Mouse (Mus musculus): Measurements from ENCODE around the gene Paics. TPM values are rescaled to one million over a fixed set of nuclear protein-coding genes. Genes with fewer than 3 reads are reported as not detected.

Paics gene
- polyA plus RNA-seq, 1 experiment: 121 TPM

- Histone ChIP-seq H3K4me1 (ENCODE audit: control insufficient read depth, insufficient read depth, insufficient read length, low read length) (peaks cover 3% of the 10 kb centered on the region; the same call in 1 of the 2 replicates), H3K27ac (replicated peaks; ENCODE audit: low read depth, low read length) (no peak overlapping the region), H3K4me3 (ENCODE audit: insufficient read depth, low read depth, low read length) (no peak overlapping the region)
Observed at GRCm38 (mm10) chr5:76942505-76942904, 8.6 kb upstream of the Paics start.

GRCm38 (mm10) chr5:76944965-76945677, 6.0 kb upstream of the Paics start:
- no peak overlapping the region for H3K27ac ChIP-seq (replicated peaks; ENCODE audit: low read depth, low read length)
- peaks cover 3% of the 10 kb centered on the region; the same call in 1 of the 2 replicates for H3K4me1 ChIP-seq (ENCODE audit: control insufficient read depth, insufficient read depth, insufficient read length, low read length)
- no peak overlapping the region for H3K4me3 ChIP-seq (ENCODE audit: insufficient read depth, low read depth, low read length)

- H3K4me1 ChIP-seq (ENCODE audit: control insufficient read depth, insufficient read depth, insufficient read length, low read length): peaks cover 5% of the 10 kb centered on the region; the same call in 1 of the 2 replicates
- no peak overlapping the region for H3K4me3 ChIP-seq (ENCODE audit: insufficient read depth, low read depth, low read length)
- no peak overlapping the region for H3K27ac ChIP-seq (replicated peaks; ENCODE audit: low read depth, low read length)
Observed at GRCm38 (mm10) chr5:76945678-76946033, 5.5 kb upstream of the Paics start.

- H3K4me3 ChIP-seq (ENCODE audit: insufficient read depth, low read depth, low read length): no peak overlapping the region
- peaks cover 5% of the 10 kb centered on the region; the same call in 1 of the 2 replicates for H3K4me1 ChIP-seq (ENCODE audit: control insufficient read depth, insufficient read depth, insufficient read length, low read length)
- H3K27ac ChIP-seq (replicated peaks; ENCODE audit: low read depth, low read length): no peak overlapping the region
Observed at GRCm38 (mm10) chr5:76947142-76947541, 4.0 kb upstream of the Paics start.

GRCm38 (mm10) chr5:76947758-76948157, 3.3 kb upstream of the Paics start:
- H3K4me3 ChIP-seq (ENCODE audit: insufficient read depth, low read depth, low read length): no peak overlapping the region
- peaks cover 5% of the 10 kb centered on the region; the same call in 1 of the 2 replicates for H3K4me1 ChIP-seq (ENCODE audit: control insufficient read depth, insufficient read depth, insufficient read length, low read length)
- no peak overlapping the region for H3K27ac ChIP-seq (replicated peaks; ENCODE audit: low read depth, low read length)

- peaks cover 11% of the 10 kb centered on the region; the same call in 1 of the 2 replicates for H3K4me1 ChIP-seq (ENCODE audit: control insufficient read depth, insufficient read depth, insufficient read length, low read length)
- H3K4me3 ChIP-seq (ENCODE audit: insufficient read depth, low read depth, low read length): peak overlapping the region; percentile 74
- H3K27ac ChIP-seq (replicated peaks; ENCODE audit: low read depth, low read length): peak overlapping the region; percentile 33
Observed at GRCm38 (mm10) chr5:76950343-76951105, 583 bp upstream of the Paics start.

- Histone ChIP-seq H3K4me3 (ENCODE audit: insufficient read depth, low read depth, low read length) (peak overlapping the region; percentile 74), H3K27ac (replicated peaks; ENCODE audit: low read depth, low read length) (peak overlapping the region; percentile 59; the same call in 1 of the 2 replicates), H3K4me1 (ENCODE audit: control insufficient read depth, insufficient read depth, insufficient read length, low read length) (peaks cover 8% of the 10 kb centered on the region; the same call in 1 of the 2 replicates)
Observed at GRCm38 (mm10) chr5:76952112-76953040, 1.3 kb downstream of the Paics start.

- H3K27ac ChIP-seq (replicated peaks; ENCODE audit: low read depth, low read length): 0 out of 2 replicates have a peak overlapping the region, but pooled peaks have one; percentile 32
- H3K4me1 ChIP-seq (ENCODE audit: control insufficient read depth, insufficient read depth, insufficient read length, low read length): peaks cover 8% of the 10 kb centered on the region; the same call in 1 of the 2 replicates
- no peak overlapping the region for H3K4me3 ChIP-seq (ENCODE audit: insufficient read depth, low read depth, low read length)
Observed at GRCm38 (mm10) chr5:76953794-76954193, 2.7 kb downstream of the Paics start.

- Histone ChIP-seq H3K4me1 (ENCODE audit: control insufficient read depth, insufficient read depth, insufficient read length, low read length) (peaks cover 8% of the 10 kb centered on the region; the same call in 1 of the 2 replicates), H3K4me3 (ENCODE audit: insufficient read depth, low read depth, low read length) (no peak overlapping the region), H3K27ac (replicated peaks; ENCODE audit: low read depth, low read length) (no peak overlapping the region)
Observed at GRCm38 (mm10) chr5:76954271-76954900, 3.3 kb downstream of the Paics start.

GRCm38 (mm10) chr5:76955474-76955873, 4.4 kb downstream of the Paics start:
- H3K27ac ChIP-seq (replicated peaks; ENCODE audit: low read depth, low read length): no peak overlapping the region
- H3K4me3 ChIP-seq (ENCODE audit: insufficient read depth, low read depth, low read length): no peak overlapping the region
- H3K4me1 ChIP-seq (ENCODE audit: control insufficient read depth, insufficient read depth, insufficient read length, low read length): peaks cover 6% of the 10 kb centered on the region; the same call in 1 of the 2 replicates

GRCm38 (mm10) chr5:76957954-76958353, 6.8 kb downstream of the Paics start:
- Histone ChIP-seq H3K4me1 (ENCODE audit: control insufficient read depth, insufficient read depth, insufficient read length, low read length) (peaks cover 6% of the 10 kb centered on the region; the same call in 1 of the 2 replicates), H3K4me3 (ENCODE audit: insufficient read depth, low read depth, low read length) (no peak overlapping the region), H3K27ac (replicated peaks; ENCODE audit: low read depth, low read length) (no peak overlapping the region)

- H3K4me3 ChIP-seq (ENCODE audit: insufficient read depth, low read depth, low read length): no peak overlapping the region
- peaks cover 2% of the 10 kb centered on the region; the same call in 1 of the 2 replicates for H3K4me1 ChIP-seq (ENCODE audit: control insufficient read depth, insufficient read depth, insufficient read length, low read length)
- H3K27ac ChIP-seq (replicated peaks; ENCODE audit: low read depth, low read length): no peak overlapping the region
Observed at GRCm38 (mm10) chr5:76959587-76959986, 8.5 kb downstream of the Paics start.

GRCm38 (mm10) chr5:76962545-76962944, 11.4 kb downstream of the Paics start:
- Histone ChIP-seq H3K4me3 (ENCODE audit: insufficient read depth, low read depth, low read length) (no peak overlapping the region), H3K27ac (replicated peaks; ENCODE audit: low read depth, low read length) (no peak overlapping the region), H3K4me1 (ENCODE audit: control insufficient read depth, insufficient read depth, insufficient read length, low read length) (no peaks in the 10 kb centered on the region)

GRCm38 (mm10) chr5:76964651-76965050, 13.5 kb downstream of the Paics start:
- Histone ChIP-seq H3K4me3 (ENCODE audit: insufficient read depth, low read depth, low read length) (no peak overlapping the region), H3K4me1 (ENCODE audit: control insufficient read depth, insufficient read depth, insufficient read length, low read length) (no peaks in the 10 kb centered on the region), H3K27ac (replicated peaks; ENCODE audit: low read depth, low read length) (no peak overlapping the region)

Data from brown adipose tissue, adult 24 weeks (tissue).